Mouse (Mus musculus): ENCODE measurements around the gene Kcnip4.

- no peak for TF ChIP-seq POLR2A (IDR thresholded peaks at IDR 0.05; ENCODE audit: borderline replicate concordance, extremely low read depth, low read depth, low read length)
- no peak for TF ChIP-seq CTCF (IDR thresholded peaks at IDR 0.05; ENCODE audit: insufficient read depth, low read length)
Observed at GRCm38 (mm10) chr5:49047960-49048359, 476.7 kb downstream of the Kcnip4 start.

Data from lung, adult 2 months (tissue).